Mouse (Mus musculus) lung, postnatal 0 days (tissue): ENCODE results near the gene Ooep. TPM values are rescaled to one million over a fixed set of nuclear protein-coding genes. Genes with fewer than 3 reads are reported as not detected.
"Not testable (repeated sequence)": the region's sequence is repeated elsewhere in the genome, so short reads cannot be mapped to it uniquely, and the experiment has no call there.

Source experiments
- ATAC-seq: fragments of 200-750 bp; cut with Nextera tagmentation; 2 replicates; pipeline ENCODE4 v1.8.0; 2017; ENCODE audit warnings: moderate library complexity
- DNase-seq: peaks from one replicate; pipeline ENCODE4 v3.0.0-alpha.2; 2016; ENCODE audit warnings: low spot score
- H3K27ac ChIP-seq: fragments of 300-500 bp; sonication (generic); 2 replicates; pipeline ENCODE4 v1.5.1; 2014; ENCODE audit warnings: antibody characterized with exemption, mild to moderate bottlenecking, low read length, mixed read lengths
- H3K27me3 ChIP-seq: fragments of 300-500 bp; sonication (generic); replicated peaks from 2 replicates; pipeline ENCODE4 v1.6.1; 2014; ENCODE audit warnings: low read length, mixed read lengths; ENCODE audit not compliant: insufficient read depth
- H3K36me3 ChIP-seq: fragments of 300-500 bp; sonication (generic); 2 replicates; pipeline ENCODE4 v1.6.1; 2014; ENCODE audit warnings: low read length, mixed read lengths; ENCODE audit not compliant: insufficient read depth
- H3K4me1 ChIP-seq: fragments of 300-500 bp; sonication (generic); 2 replicates; pipeline ENCODE4 v1.6.1; 2014; ENCODE audit warnings: antibody characterized with exemption, low read depth, low read length, mixed read lengths; ENCODE audit not compliant: insufficient read depth
- H3K4me2 ChIP-seq: fragments of 300-500 bp; sonication (generic); replicated peaks from 2 replicates; pipeline ENCODE4 v1.6.1; 2014; ENCODE audit warnings: low read depth, mild to moderate bottlenecking, low read length, moderate library complexity, mixed read lengths
- H3K4me3 ChIP-seq: fragments of 300-500 bp; sonication (generic); 2 replicates; pipeline ENCODE4 v1.5.1; 2014; ENCODE audit warnings: low read depth, low read length
- H3K9ac ChIP-seq: fragments of 300-500 bp; sonication (generic); replicated peaks from 2 replicates; pipeline ENCODE4 v1.6.1; 2014; ENCODE audit warnings: low read depth, mild to moderate bottlenecking
- H3K9me3 ChIP-seq: fragments of 300-500 bp; sonication (generic); 2 replicates; pipeline ENCODE4 v1.6.1; 2016; ENCODE audit warnings: low read length, mixed read lengths
- CTCF ChIP-seq: IDR thresholded peaks from 2 replicates; pipeline ENCODE4 v1.5.1; 2016; ENCODE audit warnings: antibody characterized with exemption, mild to moderate bottlenecking
- WGBS: fragments of 180-500 bp; shearing (Covaris S2); extraction: QIAGEN DNeasy Blood & Tissue Kit; methylation state at CpG from one replicate; pipeline ENCODE4 v1.1.7; 2014; 5-methylcytosine and 5-hydroxymethylcytosine counted together
- polyA plus RNA-seq: library from polyadenylated mRNA; unstranded; fragments of >200 nt; fragmentation: Nextera tagmentation; extraction: Ambion mirVana; gene quantifications from 2 replicates; pipeline ENCODE4 v1.2.1, GENCODE M21; 2015

The Ooep gene
- polyA plus RNA-seq, 1 experiment from 2014 or later = 3.3 TPM

DNA sequence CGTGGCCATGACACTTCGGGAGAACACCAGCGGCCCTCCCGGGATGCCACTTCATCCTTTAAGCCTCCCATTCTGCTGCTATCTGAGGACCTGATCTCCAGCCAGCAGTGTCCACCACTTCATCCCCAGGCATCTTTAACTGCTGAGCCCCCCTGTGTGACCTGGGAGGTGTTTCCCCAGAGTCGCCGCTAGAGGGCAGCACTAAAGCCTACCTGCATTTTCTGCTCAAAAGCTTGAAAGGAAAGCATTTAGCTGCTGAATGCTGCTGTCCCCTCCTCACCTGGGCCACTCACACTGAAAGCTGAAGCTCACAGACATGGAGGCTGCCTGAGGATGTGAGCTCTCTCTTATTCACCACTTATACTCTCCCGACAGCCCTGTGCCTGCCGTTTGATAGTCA lies 38.2 kb downstream of the Ooep start:
- WGBS = 16% methylated on average over 8 of the region's 8 CpGs
- peak; percentile 28 for DNase-seq

DNA sequence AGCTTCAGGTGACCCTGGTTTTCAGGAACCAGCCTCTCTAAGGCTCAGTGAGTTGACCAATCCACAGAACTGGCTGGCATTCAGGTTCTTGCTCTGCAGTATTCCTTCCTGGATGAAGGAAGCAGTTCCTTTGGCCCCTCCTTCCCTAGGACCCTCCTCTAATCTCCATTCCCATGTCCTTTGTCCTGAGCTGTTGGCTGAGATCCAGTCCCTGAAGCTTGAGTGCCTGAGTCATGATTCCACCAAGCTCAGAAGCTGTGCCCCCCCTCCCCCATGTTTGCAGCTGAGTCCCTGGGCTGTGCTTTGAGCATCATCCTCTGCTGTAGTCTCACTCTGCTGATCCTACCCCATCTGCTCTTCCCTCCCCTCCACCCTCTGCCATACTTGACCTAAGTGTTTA lies 41.5 kb downstream of the Ooep start:
- H3K36me3 ChIP-seq, H3K27me3 ChIP-seq, H3K9me3 ChIP-seq, H3K9ac ChIP-seq, H3K27ac ChIP-seq, H3K4me3 ChIP-seq, H3K4me1 ChIP-seq, H3K4me2 ChIP-seq: not testable (repeated sequence)
- DNase-seq = peak; percentile 76
- peak; percentile 73 for ATAC-seq

More for the DNA sequence above, 38.2 kb downstream of the Ooep start:
- not testable (repeated sequence) for H3K9ac ChIP-seq, ATAC-seq, H3K9me3 ChIP-seq, H3K4me2 ChIP-seq, H3K27me3 ChIP-seq, H3K27ac ChIP-seq, H3K4me1 ChIP-seq, H3K36me3 ChIP-seq, H3K4me3 ChIP-seq
- peak; percentile 80 for TF ChIP-seq CTCF

DNA sequence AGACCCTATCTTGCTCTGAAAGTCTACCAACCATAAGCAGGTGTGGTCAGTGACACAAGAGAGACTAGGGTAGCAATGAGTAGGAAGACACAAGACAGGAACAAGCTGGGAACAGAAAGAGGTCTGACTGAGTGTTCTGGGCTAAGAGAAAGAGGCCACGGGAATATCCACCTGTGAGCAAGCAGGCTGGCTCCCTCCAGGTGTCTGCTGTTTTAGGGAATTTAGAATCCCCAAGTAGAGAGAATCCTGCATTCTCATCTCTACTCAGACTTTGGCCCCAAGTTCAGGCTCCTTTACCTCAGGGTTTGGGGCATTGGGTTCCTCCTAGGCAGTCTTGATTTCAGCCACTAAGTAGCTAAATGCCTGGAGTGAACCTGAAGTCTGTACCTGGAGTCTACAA lies 51.2 kb downstream of the Ooep start, which contains the start of gene Omt2b:
Gene Omt2b (plus strand): TSS at position 301 of the 400 bp plus-strand sequence.
- not testable (repeated sequence) for H3K36me3 ChIP-seq, H3K4me2 ChIP-seq, ATAC-seq, H3K27ac ChIP-seq, H3K9me3 ChIP-seq, H3K27me3 ChIP-seq, H3K4me1 ChIP-seq, H3K4me3 ChIP-seq, DNase-seq, H3K9ac ChIP-seq
- WGBS = 75% methylated on average over 1 of the region's 1 CpGs

Other genes with a start within 250 kb of the Ooep start
- 107 and 112 TPM in 2 replicates for gene Gsta4, start 196.0 kb downstream of the Ooep start, polyA plus RNA-seq
- 0.97 and 1.2 TPM in 2 replicates for gene Gsta1, start 148.1 kb downstream of the Ooep start, polyA plus RNA-seq
- gene Gm3776, start 121.6 kb downstream of the Ooep start, polyA plus RNA-seq = 0.51 and 0.62 TPM in 2 replicates
- 0.29 and 0.68 TPM in 2 replicates for gene Gm10639, start 88.8 kb downstream of the Ooep start, polyA plus RNA-seq
- gene Omt2a, start 63.9 kb downstream of the Ooep start, polyA plus RNA-seq = not detected in 2 replicates
- gene Omt2b, start 51.1 kb downstream of the Ooep start, polyA plus RNA-seq = not detected in 2 replicates
- gene Gsta2, start 22.9 kb downstream of the Ooep start, polyA plus RNA-seq = 4.8 and 4.9 TPM in 2 replicates
- gene Dppa5a, start 10.5 kb downstream of the Ooep start, polyA plus RNA-seq = 0.71 and 0.81 TPM in 2 replicates
- gene Ddx43, start 17.1 kb upstream of the Ooep start, polyA plus RNA-seq = 0.05 TPM in 1 of 2 replicates, not detected in the other
- 0.86 TPM in 2 replicates for gene Cgas, start 64.5 kb upstream of the Ooep start, polyA plus RNA-seq
- gene Mto1, start 69.5 kb upstream of the Ooep start, polyA plus RNA-seq = 11.2 and 12.2 TPM in 2 replicates
- gene Gm17324, start 70.1 kb upstream of the Ooep start, polyA plus RNA-seq = 0.80 and 0.88 TPM in 2 replicates
- gene Eef1a1, start 110.4 kb upstream of the Ooep start, polyA plus RNA-seq = 2,930 and 3,003 TPM in 2 replicates
- 19.9 TPM in 2 replicates for gene Slc17a5, start 209.3 kb upstream of the Ooep start, polyA plus RNA-seq
- gene Cd109, start 236.8 kb upstream of the Ooep start, polyA plus RNA-seq = 2.7 TPM in 2 replicates